Mouse (Mus musculus): ENCODE data around the gene Npepl1.

DNA sequence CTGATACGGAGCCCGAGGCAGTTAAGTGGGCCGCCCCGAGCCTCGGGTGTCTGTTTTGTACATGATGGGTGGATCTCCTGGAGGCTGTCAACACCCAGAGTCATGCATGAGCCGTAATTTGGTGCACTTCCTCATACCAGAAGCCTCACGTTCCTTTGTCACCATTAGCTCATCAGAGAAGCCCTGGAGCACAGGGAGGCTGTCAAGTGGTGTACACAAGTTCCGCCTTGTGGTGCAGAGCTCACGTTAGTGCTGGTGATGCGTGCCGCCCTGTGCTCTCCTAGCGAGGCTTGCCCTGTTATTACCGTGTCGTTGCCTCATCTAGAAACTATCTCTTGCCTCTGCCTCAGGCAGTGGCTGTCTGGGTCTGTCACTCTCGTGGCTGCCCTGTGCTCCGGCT is 6.8 kb downstream of the Npepl1 start:
- TF ChIP-seq CTCF (IDR thresholded peaks at IDR 0.05 in 2 of 3, conservative IDR thresholded peaks at IDR 0.05 in 1 of 3; ENCODE audit: control insufficient read depth in 1 of 3, insufficient read depth in 1 of 3, low read depth in 2 of 3, low read length in 3 of 3, poor library complexity in 1 of 3, severe bottlenecking in 1 of 3) (no peak), MAX (IDR thresholded peaks at IDR 0.05; ENCODE audit: low read length) (no peak), MYC (IDR thresholded peaks at IDR 0.05; ENCODE audit: low read depth, low read length) (no peak), ZKSCAN1 (IDR thresholded peaks at IDR 0.05; ENCODE audit: low read depth, low read length) (no peak)
